Mouse (Mus musculus): ENCODE measurements at regions not wholly inside any gene's neighbourhood (a gene's known extent, or its start where the extent isn't known, plus 50 kb on each side); places are given as distances from the start of the nearest gene placed in this dataset.

DNA sequence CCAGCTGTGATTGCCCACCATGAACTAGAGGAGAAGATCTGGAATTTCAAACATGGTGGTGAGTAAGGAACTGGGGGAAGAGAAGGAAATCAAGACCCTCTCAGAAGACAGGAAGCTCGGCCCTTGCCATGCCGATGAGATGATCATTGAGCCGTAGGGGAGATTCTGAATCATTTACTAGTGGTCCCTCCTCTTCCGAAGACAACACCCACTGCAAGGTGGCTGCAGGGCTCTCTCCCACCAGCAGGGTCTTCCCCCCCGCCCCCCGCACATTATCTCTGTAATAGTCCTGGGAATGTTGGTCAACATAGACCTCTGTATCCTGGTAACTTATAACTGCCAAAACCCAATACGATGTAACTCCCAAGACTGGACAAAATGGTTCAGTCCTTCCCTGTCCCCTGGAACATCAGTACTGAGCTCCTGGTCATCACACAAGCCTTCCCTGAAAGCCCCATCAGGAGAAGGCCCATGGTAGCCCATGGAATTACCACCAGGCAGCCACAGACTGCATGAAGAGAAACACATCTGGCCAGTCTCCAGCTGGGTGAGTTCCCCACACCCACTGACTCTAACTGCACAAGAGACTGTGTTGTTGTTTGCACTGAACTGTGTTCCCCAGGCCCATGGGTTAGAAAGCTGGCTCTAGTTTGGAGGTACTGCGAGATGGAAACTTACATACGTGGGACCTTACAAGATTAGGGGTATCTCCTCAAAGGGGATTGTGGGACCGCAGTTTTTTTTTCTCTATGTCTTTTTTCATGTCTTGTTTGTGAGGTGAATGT, 256.3 kb downstream of the Gm10260 start:
- Histone ChIP-seq H3K9me3 (no peaks in the 10 kb centered on the region), H3K36me3 (no peaks in the 10 kb centered on the region), H3K4me2 (replicated peaks) (no peak overlapping the region), H3K9ac (no peak overlapping the region), H3K27me3 (no peaks in the 10 kb centered on the region), H3K4me1 (no peaks in the 10 kb centered on the region), H3K4me3 (no peak overlapping the region), H3K27ac (no peak overlapping the region)
- WGBS: 91% methylated on average over 10 of the region's 10 CpGs
- ATAC-seq (ENCODE audit: insufficient number of reproducible peaks, insufficient read depth, low FRiP score, low TSS enrichment): no peak

DNA sequence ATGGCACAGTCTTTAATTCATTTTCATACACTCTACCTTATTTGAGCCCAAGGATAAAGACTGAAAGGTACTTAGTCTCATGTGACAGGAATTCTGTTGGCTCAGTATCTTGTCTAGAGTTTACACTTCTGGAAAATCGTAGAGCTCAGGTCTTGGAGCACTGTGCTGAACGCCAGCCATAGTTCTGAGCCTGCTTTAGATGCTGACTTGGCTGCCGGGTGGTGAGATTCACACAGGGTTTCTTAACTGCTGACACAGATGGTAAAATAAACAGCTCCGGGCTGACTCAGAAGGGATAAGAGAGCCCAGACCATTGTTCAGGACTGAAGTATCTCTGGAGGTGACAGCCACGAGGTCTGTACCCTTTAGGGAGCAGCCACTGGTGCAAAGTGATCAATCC, 257.0 kb downstream of the Gm10260 start:
- no peak overlapping the region for H3K4me3 ChIP-seq
- no peaks in the 10 kb centered on the region for H3K36me3 ChIP-seq
- no peaks in the 10 kb centered on the region for H3K27me3 ChIP-seq
- no peak overlapping the region for H3K9ac ChIP-seq
- no peak overlapping the region for H3K4me2 ChIP-seq (replicated peaks)
- no peaks in the 10 kb centered on the region for H3K9me3 ChIP-seq
- no peaks in the 10 kb centered on the region for H3K4me1 ChIP-seq
- ATAC-seq (ENCODE audit: insufficient number of reproducible peaks, insufficient read depth, low FRiP score, low TSS enrichment): no peak
- WGBS: 79% methylated on average over 5 of the region's 5 CpGs
- H3K27ac ChIP-seq: no peak overlapping the region

- no peak overlapping the region for H3K9ac ChIP-seq
- H3K36me3 ChIP-seq: no peaks in the 10 kb centered on the region
- WGBS: 93% methylated on average over 8 of the region's 8 CpGs
- no peak overlapping the region for H3K27ac ChIP-seq
- no peak for ATAC-seq (ENCODE audit: insufficient number of reproducible peaks, insufficient read depth, low FRiP score, low TSS enrichment)
- no peaks in the 10 kb centered on the region for H3K4me1 ChIP-seq
- no peaks in the 10 kb centered on the region for H3K27me3 ChIP-seq
- no peak overlapping the region for H3K4me3 ChIP-seq
- H3K9me3 ChIP-seq: no peaks in the 10 kb centered on the region
- H3K4me2 ChIP-seq (replicated peaks): no peak overlapping the region
Observed at GRCm38 (mm10) chr13:97500155-97500554, 259.2 kb downstream of the Enc1 start.

DNA sequence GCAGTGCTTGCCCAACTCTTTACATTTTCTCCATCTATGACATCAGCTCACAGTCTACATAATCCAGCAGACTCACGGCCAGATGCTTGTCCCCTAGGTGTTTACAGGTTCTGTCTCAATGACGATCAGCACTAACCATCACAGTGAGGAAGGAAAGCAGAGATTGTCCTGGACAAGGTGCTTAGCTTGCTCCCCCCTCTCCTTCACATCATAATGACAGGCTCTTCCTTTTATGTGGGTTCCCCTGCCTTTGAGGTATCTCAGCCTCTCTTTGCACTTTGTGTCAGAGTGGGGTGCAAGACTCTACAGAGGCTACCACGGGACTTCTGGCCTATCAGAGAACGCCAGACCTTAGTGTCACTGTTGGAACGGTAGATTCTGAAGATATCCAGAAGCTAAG, 258.1 kb downstream of the Enc1 start:
- ATAC-seq (ENCODE audit: insufficient number of reproducible peaks, insufficient read depth, low FRiP score, low TSS enrichment): no peak
- WGBS: 86% methylated on average over 5 of the region's 5 CpGs

GRCm38 (mm10) chr13:97497928-97498327, 257.0 kb downstream of the Enc1 start:
- Histone ChIP-seq H3K36me3 (no peaks in the 10 kb centered on the region), H3K27me3 (no peaks in the 10 kb centered on the region), H3K4me1 (0 out of 2 replicates have a peak, but pooled peaks cover 6% of the 10 kb centered on the region), H3K4me2 (replicated peaks) (no peak overlapping the region), H3K4me3 (no peak overlapping the region), H3K9ac (no peak overlapping the region), H3K27ac (no peak overlapping the region), H3K9me3 (no peaks in the 10 kb centered on the region)
- no peak for ATAC-seq (ENCODE audit: insufficient number of reproducible peaks, insufficient read depth, low FRiP score, low TSS enrichment)
- WGBS: 79% methylated on average over 5 of the region's 5 CpGs

More for the DNA sequence above, 258.1 kb downstream of the Enc1 start:
- Histone ChIP-seq H3K27ac (no peak overlapping the region), H3K4me1 (no peaks in the 10 kb centered on the region), H3K9me3 (no peaks in the 10 kb centered on the region), H3K4me3 (no peak overlapping the region), H3K27me3 (no peaks in the 10 kb centered on the region), H3K36me3 (no peaks in the 10 kb centered on the region), H3K9ac (no peak overlapping the region), H3K4me2 (replicated peaks) (no peak overlapping the region)

DNA sequence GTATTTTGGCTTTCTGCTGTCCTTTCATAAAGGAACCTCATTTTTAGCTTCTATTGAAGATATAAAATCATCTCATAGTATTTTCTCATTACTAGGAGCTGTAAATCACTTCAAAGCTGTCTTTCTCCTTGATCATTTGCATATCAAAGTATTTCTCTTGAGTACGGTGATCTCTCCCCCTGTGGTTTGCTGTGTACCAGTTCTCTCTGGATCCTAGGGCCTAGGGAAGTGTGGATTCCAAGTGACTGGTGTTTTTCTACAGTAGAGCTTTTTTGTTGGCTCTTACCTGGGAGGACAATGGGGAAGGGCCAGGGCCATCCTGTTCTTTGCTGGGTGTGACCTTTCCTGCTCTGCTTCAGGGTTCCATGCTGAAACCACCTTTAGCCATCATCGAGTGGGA, 253.9 kb downstream of the Enc1 start:
- no peak for ATAC-seq (ENCODE audit: insufficient number of reproducible peaks, insufficient read depth, low FRiP score, low TSS enrichment)
- no peaks in the 10 kb centered on the region for H3K27me3 ChIP-seq
- WGBS: 87% methylated on average over 2 of the region's 2 CpGs

GRCm38 (mm10) chr13:97493836-97494235, 252.9 kb downstream of the Enc1 start:
- H3K36me3 ChIP-seq: no peaks in the 10 kb centered on the region
- peaks cover 23% of the 10 kb centered on the region for H3K4me1 ChIP-seq
- H3K27me3 ChIP-seq: no peaks in the 10 kb centered on the region
- ATAC-seq (ENCODE audit: insufficient number of reproducible peaks, insufficient read depth, low FRiP score, low TSS enrichment): no peak
- no peak overlapping the region for H3K27ac ChIP-seq
- no peak overlapping the region for H3K4me2 ChIP-seq (replicated peaks)
- 58% methylated on average over 7 of the region's 7 CpGs for WGBS
- H3K9ac ChIP-seq: no peak overlapping the region
- H3K9me3 ChIP-seq: no peaks in the 10 kb centered on the region
- H3K4me3 ChIP-seq: no peak overlapping the region

More for the DNA sequence above, 253.9 kb downstream of the Enc1 start:
- H3K36me3 ChIP-seq: no peaks in the 10 kb centered on the region
- no peaks in the 10 kb centered on the region for H3K9me3 ChIP-seq
- H3K4me1 ChIP-seq: peaks cover 14% of the 10 kb centered on the region
- no peak overlapping the region for H3K4me2 ChIP-seq (replicated peaks)
- no peak overlapping the region for H3K4me3 ChIP-seq
- no peak overlapping the region for H3K27ac ChIP-seq
- no peak overlapping the region for H3K9ac ChIP-seq

- H3K4me3 ChIP-seq: no peak overlapping the region
- no peak for ATAC-seq (ENCODE audit: insufficient number of reproducible peaks, insufficient read depth, low FRiP score, low TSS enrichment)
- H3K4me1 ChIP-seq: peaks cover 30% of the 10 kb centered on the region
- no peaks in the 10 kb centered on the region for H3K27me3 ChIP-seq
- no peak overlapping the region for H3K4me2 ChIP-seq (replicated peaks)
- H3K27ac ChIP-seq: no peak overlapping the region
- no peak overlapping the region for H3K9ac ChIP-seq
- H3K36me3 ChIP-seq: no peaks in the 10 kb centered on the region
- 76% methylated on average over 19 of the region's 20 CpGs for WGBS
- no peaks in the 10 kb centered on the region for H3K9me3 ChIP-seq
Observed at GRCm38 (mm10) chr13:97492958-97493735, 252.2 kb downstream of the Enc1 start.

GRCm38 (mm10) chr13:97491865-97492847, 251.3 kb downstream of the Enc1 start:
- Histone ChIP-seq H3K36me3 (no peaks in the 10 kb centered on the region), H3K4me2 (replicated peaks) (no peak overlapping the region), H3K4me3 (no peak overlapping the region), H3K9ac (no peak overlapping the region), H3K27me3 (no peaks in the 10 kb centered on the region), H3K4me1 (peaks cover 34% of the 10 kb centered on the region), H3K9me3 (no peaks in the 10 kb centered on the region), H3K27ac (no peak overlapping the region)
- ATAC-seq (ENCODE audit: insufficient number of reproducible peaks, insufficient read depth, low FRiP score, low TSS enrichment): no peak
- WGBS: 95% methylated on average over 19 of the region's 19 CpGs

DNA sequence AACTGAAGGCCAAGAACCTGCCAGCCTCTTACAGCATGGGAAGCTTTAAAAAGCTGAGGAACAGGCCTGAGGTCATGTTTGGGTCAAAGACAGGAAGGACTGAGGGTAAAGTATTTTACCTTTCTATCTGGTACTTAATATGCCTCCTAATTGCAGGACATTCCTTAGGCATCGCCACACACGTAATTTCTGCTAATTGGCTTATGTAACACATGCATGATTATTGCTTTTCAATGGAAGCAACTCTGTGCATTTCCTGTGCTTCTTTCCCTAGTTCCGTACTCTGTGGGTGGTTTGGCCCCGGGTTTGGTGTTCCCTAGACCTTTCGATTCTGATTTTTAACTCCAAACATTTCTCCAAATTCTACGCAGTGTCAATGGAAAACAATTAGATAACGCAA, 249.2 kb downstream of the Enc1 start:
- Histone ChIP-seq H3K9me3 (no peaks in the 10 kb centered on the region), H3K27me3 (no peaks in the 10 kb centered on the region), H3K4me1 (peaks cover 34% of the 10 kb centered on the region), H3K4me2 (replicated peaks) (no peak overlapping the region), H3K36me3 (no peaks in the 10 kb centered on the region), H3K27ac (no peak overlapping the region), H3K9ac (no peak overlapping the region), H3K4me3 (no peak overlapping the region)
- ATAC-seq (ENCODE audit: insufficient number of reproducible peaks, insufficient read depth, low FRiP score, low TSS enrichment): no peak
- WGBS: 39% methylated on average over 7 of the region's 7 CpGs

GRCm38 (mm10) chr13:97489721-97490120, 248.8 kb downstream of the Enc1 start:
- Histone ChIP-seq H3K27me3 (no peaks in the 10 kb centered on the region), H3K4me2 (replicated peaks) (no peak overlapping the region), H3K36me3 (no peaks in the 10 kb centered on the region), H3K4me3 (no peak overlapping the region), H3K4me1 (peaks cover 37% of the 10 kb centered on the region), H3K27ac (no peak overlapping the region), H3K9ac (no peak overlapping the region), H3K9me3 (no peaks in the 10 kb centered on the region)
- 25% methylated on average over 4 of the region's 4 CpGs for WGBS
- no peak for ATAC-seq (ENCODE audit: insufficient number of reproducible peaks, insufficient read depth, low FRiP score, low TSS enrichment)
